Mouse (Mus musculus) liver, embryonic 14.5 days (tissue): ENCODE measurements around the gene Asphd2. TPM values are rescaled to one million over a fixed set of nuclear protein-coding genes. Genes with fewer than 3 reads are reported as not detected.

Experiments
- ATAC-seq: fragments of 200-750 bp; cut with Nextera tagmentation; 2 replicates; pipeline ENCODE4 v1.8.0; 2017; ENCODE audit warnings: moderate number of reproducible peaks, mild to moderate bottlenecking, moderate library complexity; ENCODE audit not compliant: insufficient read depth
- DNase-seq, 3 experiments: peaks; one replicate each; pipeline ENCODE4 v3.0.0-alpha.2; 2012 to 2013; ENCODE audit warnings: low read depth in 3 of 3, low spot score in 3 of 3
- H3K27ac ChIP-seq: fragments of 300-500 bp; sonication (generic); 2 replicates; pipeline ENCODE4 v1.5.1; 2014; ENCODE audit warnings: moderate library complexity, mild to moderate bottlenecking, control low read depth, inconsistent platforms
- H3K27me3 ChIP-seq: fragments of 300-500 bp; sonication (generic); 2 replicates; pipeline ENCODE4 v1.6.1; 2014; ENCODE audit warnings: mild to moderate bottlenecking, low read length, moderate library complexity; ENCODE audit not compliant: control insufficient read depth, insufficient read depth
- H3K36me3 ChIP-seq: fragments of 300-500 bp; sonication (generic); replicated peaks from 2 replicates; pipeline ENCODE4 v1.6.1; 2014; ENCODE audit warnings: low read depth; ENCODE audit not compliant: control insufficient read depth, insufficient read depth
- H3K4me1 ChIP-seq, 2 experiments: fragments of 200-500 bp in 1 of 2; fragments of 300-500 bp in 1 of 2; sonication (generic) in 1 of 2; replicated peaks; 2 replicates each; pipeline ENCODE4 v1.6.1; 2012 to 2014; ENCODE audit warnings: antibody characterized with exemption in 1 of 2, inconsistent platforms in 1 of 2, low read length in 1 of 2; ENCODE audit not compliant: control insufficient read depth in 2 of 2, insufficient read depth in 2 of 2
- H3K4me2 ChIP-seq: fragments of 300-500 bp; sonication (generic); 2 replicates; pipeline ENCODE4 v1.6.1; 2014; ENCODE audit warnings: low read depth, mild to moderate bottlenecking, control low read depth, moderate library complexity
- H3K4me3 ChIP-seq, 2 experiments: fragments of 200-500 bp in 1 of 2; fragments of 300-500 bp in 1 of 2; sonication (generic) in 1 of 2; 2 replicates each; pipeline ENCODE4 v1.5.1; 2012 to 2014; ENCODE audit warnings: low read depth in 2 of 2, low read length in 2 of 2, mild to moderate bottlenecking in 2 of 2, control low read depth in 1 of 2, inconsistent platforms in 1 of 2, moderate library complexity in 1 of 2; ENCODE audit not compliant: insufficient read depth in 1 of 2
- H3K9ac ChIP-seq: fragments of 300-500 bp; sonication (generic); replicated peaks from 2 replicates; pipeline ENCODE4 v1.6.1; 2014; ENCODE audit warnings: mild to moderate bottlenecking, control low read depth, moderate library complexity
- H3K9me3 ChIP-seq: fragments of 300-500 bp; sonication (generic); 2 replicates; pipeline ENCODE4 v1.6.1; 2016; ENCODE audit warnings: low read length, mixed read lengths; ENCODE audit not compliant: control insufficient read depth
- CTCF ChIP-seq: IDR thresholded peaks from 2 replicates; pipeline ENCODE4 v1.5.1; 2016; ENCODE audit warnings: antibody characterized with exemption, low read depth, control low read depth
- EP300 ChIP-seq: IDR thresholded peaks from 2 replicates; pipeline ENCODE4 v1.6.1; 2016; ENCODE audit warnings: antibody characterized with exemption, low read depth
- WGBS: fragments of 180-500 bp; shearing (Covaris S2); extraction: QIAGEN DNeasy Blood & Tissue Kit; methylation state at CpG from one replicate; pipeline ENCODE4 v1.1.7; 2014; ENCODE audit not compliant: insufficient replicate concordance; 5-methylcytosine and 5-hydroxymethylcytosine counted together
- polyA plus RNA-seq, 2 experiments: library from polyadenylated mRNA; depleted of rRNA in 1 of 2; stranded (reverse) in 1 of 2; unstranded in 1 of 2; fragments of >200 nt; fragmentation: Nextera tagmentation in 1 of 2; extraction: Ambion mirVana in 1 of 2; gene quantifications; 2 replicates each; pipeline versions ENCODE4 v1.2.1 to v1.2.3; 2012 to 2014

Gene Asphd2
- polyA plus RNA-seq (2012; rRNA removed) (0.10 and 0.26 TPM in 2 replicates), polyA plus RNA-seq (2014; fragmentation: Nextera tagmentation; extraction: Ambion mirVana) (0.20 TPM in 1 of 2 replicates, not detected in the other)

DNA sequence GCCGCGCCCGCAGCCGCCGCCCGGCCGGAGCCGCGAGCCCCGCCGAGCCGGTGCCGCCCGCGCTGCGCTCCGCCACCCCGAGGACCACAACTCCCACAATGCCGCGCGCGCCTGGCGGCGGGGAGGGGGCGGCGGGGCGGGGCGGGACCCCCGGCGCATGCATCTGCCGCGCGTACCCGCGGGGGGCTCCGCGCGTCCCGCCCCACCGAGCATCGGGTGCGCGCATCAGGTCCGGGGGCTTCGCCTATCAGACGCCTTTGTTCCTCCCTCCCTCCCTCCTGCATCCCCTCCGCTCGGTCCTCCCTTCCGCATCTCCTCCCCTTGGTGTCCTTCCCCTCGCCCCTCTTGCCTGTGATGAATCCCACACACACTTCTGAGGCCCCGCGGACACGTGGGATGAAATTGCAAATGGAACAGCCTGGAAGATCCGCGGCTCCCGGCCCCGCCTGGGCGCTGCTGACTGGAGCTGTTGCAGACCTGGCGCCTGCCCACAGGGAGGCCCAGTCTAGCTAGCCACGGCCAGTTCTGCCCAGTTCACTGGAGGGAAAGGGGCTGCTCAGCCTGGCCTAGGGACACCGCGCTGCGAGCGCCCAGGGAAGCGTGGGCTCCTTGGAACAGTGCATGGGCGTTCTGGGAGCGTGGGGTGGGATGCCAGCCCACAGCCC is at the start of gene Asphd2:
Asphd2 (minus strand) TSS at position 88 of the 665 bp plus-strand sequence.
- Histone ChIP-seq H3K4me1 (no peaks in the 10 kb centered on the region), H3K27me3 (peaks cover 32% of the 10 kb centered on the region), H3K9me3 (no peaks in the 10 kb centered on the region), H3K4me2 (peak within 1 kb of the TSS; percentile 44; the same call in 1 of the 2 replicates), H3K27ac (no peak within 1 kb of the TSS), H3K36me3 (no peaks in the 10 kb centered on the region), H3K4me3 (peak within 1 kb of the TSS; percentile 12 to 20; a peak in 3 of 4 replicates), H3K9ac (no peak within 1 kb of the TSS)
- ATAC-seq (no peak), DNase-seq (no peak)
- TF ChIP-seq CTCF = no peak
- TF ChIP-seq EP300 = no peak
- 4% methylated on average over 61 of the region's 67 CpGs for WGBS

DNA sequence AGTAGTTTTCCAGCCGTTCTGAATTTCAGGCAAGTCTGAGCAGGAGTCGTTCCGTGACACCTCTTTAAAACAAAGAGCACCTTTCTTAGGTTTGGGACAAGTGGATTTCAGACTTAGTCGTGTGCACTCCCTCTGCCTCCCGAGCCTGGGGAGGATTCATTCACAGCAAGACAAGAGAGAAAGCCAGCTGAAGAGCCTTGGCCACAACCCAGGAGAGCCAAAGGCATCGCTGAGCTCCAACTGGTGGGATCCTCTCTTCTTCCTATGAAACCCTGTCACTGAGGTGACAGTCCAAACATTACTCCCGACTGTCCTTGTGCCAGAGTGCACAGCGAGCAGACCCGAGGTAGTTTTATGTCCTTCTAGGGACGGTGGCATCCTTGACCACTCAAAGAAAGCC is 43.9 kb upstream of the Asphd2 start:
- H3K9ac ChIP-seq = no peak overlapping the region
- no peaks in the 10 kb centered on the region for H3K36me3 ChIP-seq
- 50% methylated on average over 10 of the region's 10 CpGs for whole genome bisulfite sequencing

GRCm38 (mm10) chr5:112433004-112433403 is 38.3 kb upstream of the Asphd2 start:
- DNase-seq (peak in 1 of 3 experiments; percentile 17), ATAC-seq (no peak)
- H3K4me3 ChIP-seq = no peak overlapping the region
- WGBS = under 1% methylated on average over 8 of the region's 8 CpGs
- no peaks in the 10 kb centered on the region for H3K36me3 ChIP-seq
- no peak overlapping the region for H3K9ac ChIP-seq
- TF ChIP-seq CTCF (peak; percentile 89), EP300 (no peak)
- peaks cover 3% of the 10 kb centered on the region for H3K27me3 ChIP-seq
- no peaks in the 10 kb centered on the region for H3K9me3 ChIP-seq
- no peak overlapping the region for H3K4me2 ChIP-seq
- no peaks in the 10 kb centered on the region for H3K4me1 ChIP-seq
- no peak overlapping the region for H3K27ac ChIP-seq

More for the DNA sequence above, 43.9 kb upstream of the Asphd2 start:
- DNase-seq (no peak), ATAC-seq (no peak)
- Histone ChIP-seq H3K4me3 (no peak overlapping the region), H3K4me2 (no peak overlapping the region), H3K27me3 (no peaks in the 10 kb centered on the region; the same call in 1 of the 2 replicates), H3K27ac (no peak overlapping the region), H3K9me3 (no peaks in the 10 kb centered on the region), H3K4me1 (no peaks in the 10 kb centered on the region)
- TF ChIP-seq EP300 = no peak
- TF ChIP-seq CTCF = no peak

- Histone ChIP-seq H3K4me1 (no peaks in the 10 kb centered on the region), H3K9ac (no peak overlapping the region), H3K27me3 (peaks cover 3% of the 10 kb centered on the region), H3K4me2 (no peak overlapping the region), H3K9me3 (no peaks in the 10 kb centered on the region), H3K36me3 (no peaks in the 10 kb centered on the region), H3K4me3 (no peak overlapping the region), H3K27ac (no peak overlapping the region)
- DNase-seq = no peak
- no peak for ATAC-seq
- TF ChIP-seq EP300 (no peak), CTCF (no peak)
- WGBS = 61% methylated on average over 5 of the region's 5 CpGs
These were observed 37.4 kb upstream of the Asphd2 start for GRCm38 (mm10) chr5:112432033-112432432.

DNA sequence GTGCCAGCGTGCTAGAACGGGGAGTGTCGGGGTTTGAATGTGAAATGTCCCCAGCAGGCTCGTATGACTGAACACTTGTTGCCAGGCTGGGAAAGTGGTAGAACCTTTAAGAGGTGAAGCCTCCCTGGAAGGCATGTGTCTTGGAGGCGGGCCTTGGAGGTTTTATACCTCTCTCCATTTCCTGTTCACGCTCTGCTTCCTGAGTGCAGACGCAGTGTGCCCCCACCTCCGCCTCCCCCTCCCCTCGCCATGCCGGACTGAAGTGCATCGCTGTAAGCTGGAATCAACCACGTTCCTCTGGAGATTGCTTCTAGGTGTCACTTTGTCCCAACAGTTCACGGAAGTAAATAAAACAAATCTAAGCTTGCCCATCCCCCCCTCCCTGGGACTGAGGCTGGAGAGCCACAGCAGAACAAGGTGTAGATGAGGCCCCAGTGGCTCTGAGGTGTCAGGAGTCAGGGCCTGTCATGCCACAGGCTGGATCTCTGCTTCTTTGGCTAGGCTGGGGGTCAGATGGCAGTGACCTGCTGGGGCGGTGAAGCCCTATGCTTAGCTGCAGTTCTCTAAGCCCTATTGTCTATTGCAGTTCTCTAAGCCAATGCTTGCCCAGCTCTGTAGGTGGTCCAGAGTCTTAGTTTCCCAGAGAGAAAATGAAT is 36.6 kb upstream of the Asphd2 start:
- H3K4me3 ChIP-seq = no peak overlapping the region
- H3K9ac ChIP-seq = no peak overlapping the region
- no peak overlapping the region for H3K4me2 ChIP-seq
- H3K27me3 ChIP-seq = peaks cover 3% of the 10 kb centered on the region
- no peaks in the 10 kb centered on the region for H3K4me1 ChIP-seq
- ATAC-seq (no peak), DNase-seq (no peak)
- 24% methylated on average over 14 of the region's 14 CpGs for WGBS
- H3K36me3 ChIP-seq = no peaks in the 10 kb centered on the region
- no peaks in the 10 kb centered on the region for H3K9me3 ChIP-seq
- no peak overlapping the region for H3K27ac ChIP-seq
- no peak for TF ChIP-seq EP300
- TF ChIP-seq CTCF = no peak
